Mouse (Mus musculus) spleen, adult 2 months (tissue): ENCODE results near the gene C1ql4. TPM values are rescaled to one million over a fixed set of nuclear protein-coding genes. Genes with fewer than 3 reads are reported as not detected.

Experiments used
- DNase-seq, 2 experiments: peaks; one replicate each; pipeline versions ENCODE4 v3.0.0 to v3.0.0-alpha.2; 2012 to 2021; ENCODE audit warnings: low spot score in 2 of 2, low read depth in 1 of 2
- H3K27ac ChIP-seq: fragments of 200-500 bp; 2 replicates; pipeline ENCODE4 v1.5.1; 2012; ENCODE audit warnings: low read length, inconsistent platforms; ENCODE audit not compliant: insufficient read depth
- H3K27me3 ChIP-seq: fragments of 200-500 bp; 2 replicates; pipeline ENCODE4 v1.6.1; 2012; ENCODE audit warnings: mild to moderate bottlenecking, moderate library complexity, low read length, inconsistent platforms; ENCODE audit not compliant: control insufficient read depth, insufficient read depth
- H3K36me3 ChIP-seq: fragments of 200-500 bp; 2 replicates; pipeline ENCODE4 v1.6.1; 2012; ENCODE audit warnings: mild to moderate bottlenecking, low read length, inconsistent platforms; ENCODE audit not compliant: control insufficient read depth, insufficient read depth
- H3K4me1 ChIP-seq: fragments of 200-500 bp; 2 replicates; pipeline ENCODE4 v1.6.1; 2011; ENCODE audit warnings: inconsistent platforms; ENCODE audit not compliant: control insufficient read depth, insufficient read depth, insufficient read length
- H3K4me3 ChIP-seq: fragments of 200-500 bp; 2 replicates; pipeline ENCODE4 v1.5.1; 2011; ENCODE audit warnings: mild to moderate bottlenecking, inconsistent platforms; ENCODE audit not compliant: insufficient read depth, insufficient read length; ENCODE audit errors: extremely low read depth
- CTCF ChIP-seq: fragments of 200-500 bp; IDR thresholded peaks from 2 replicates; pipeline ENCODE4 v1.5.1; 2011; ENCODE audit warnings: mild to moderate bottlenecking, inconsistent platforms; ENCODE audit not compliant: insufficient read depth, insufficient read length, insufficient replicate concordance; ENCODE audit errors: extremely low read depth
- POLR2A ChIP-seq: fragments of 200-500 bp; IDR thresholded peaks from 2 replicates; pipeline ENCODE4 v1.6.1; 2011; ENCODE audit warnings: low read depth, low read length, inconsistent platforms
- WGBS: fragments of 180-500 bp; shearing (Covaris S2); methylation state at CpG from one replicate; pipeline ENCODE4 v1.1.7; 2018; 5-methylcytosine and 5-hydroxymethylcytosine counted together
- polyA plus RNA-seq: library from polyadenylated mRNA; depleted of rRNA; stranded (reverse); fragments of >200 nt; gene quantifications from 2 replicates; pipeline ENCODE4 v1.2.3, GENCODE M21; 2012

The C1ql4 gene
- polyA plus RNA-seq, 1 experiment: not detected

DNA sequence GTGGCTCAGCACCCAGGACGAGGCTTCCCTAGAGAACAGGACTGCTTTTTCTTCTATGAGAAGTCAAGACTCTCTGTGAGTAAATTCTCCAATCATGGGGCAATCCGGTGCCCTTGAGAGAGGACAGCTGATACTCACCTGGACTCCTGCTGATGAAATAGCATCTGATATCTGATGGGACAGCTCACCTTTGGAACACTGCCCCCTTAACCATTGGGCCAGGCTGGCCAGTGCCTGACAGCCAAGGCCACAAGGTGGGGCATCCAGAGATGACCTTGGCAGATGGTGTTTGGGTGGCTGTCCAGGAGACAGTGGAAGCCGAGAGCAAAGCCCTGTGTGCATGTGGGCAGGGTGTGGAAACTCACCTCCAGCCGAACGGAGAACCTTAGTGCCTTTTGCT, 45.3 kb downstream of the C1ql4 start:
- H3K4me1 ChIP-seq: no peaks in the 10 kb centered on the region
- TF ChIP-seq CTCF (no peak), POLR2A (no peak)
- H3K27me3 ChIP-seq: no peaks in the 10 kb centered on the region
- 91% methylated on average over 5 of the region's 5 CpGs for WGBS
- H3K36me3 ChIP-seq: no peaks in the 10 kb centered on the region
- H3K4me3 ChIP-seq: no peak overlapping the region
- H3K27ac ChIP-seq: no peak overlapping the region
- no peak for DNase-seq

DNA sequence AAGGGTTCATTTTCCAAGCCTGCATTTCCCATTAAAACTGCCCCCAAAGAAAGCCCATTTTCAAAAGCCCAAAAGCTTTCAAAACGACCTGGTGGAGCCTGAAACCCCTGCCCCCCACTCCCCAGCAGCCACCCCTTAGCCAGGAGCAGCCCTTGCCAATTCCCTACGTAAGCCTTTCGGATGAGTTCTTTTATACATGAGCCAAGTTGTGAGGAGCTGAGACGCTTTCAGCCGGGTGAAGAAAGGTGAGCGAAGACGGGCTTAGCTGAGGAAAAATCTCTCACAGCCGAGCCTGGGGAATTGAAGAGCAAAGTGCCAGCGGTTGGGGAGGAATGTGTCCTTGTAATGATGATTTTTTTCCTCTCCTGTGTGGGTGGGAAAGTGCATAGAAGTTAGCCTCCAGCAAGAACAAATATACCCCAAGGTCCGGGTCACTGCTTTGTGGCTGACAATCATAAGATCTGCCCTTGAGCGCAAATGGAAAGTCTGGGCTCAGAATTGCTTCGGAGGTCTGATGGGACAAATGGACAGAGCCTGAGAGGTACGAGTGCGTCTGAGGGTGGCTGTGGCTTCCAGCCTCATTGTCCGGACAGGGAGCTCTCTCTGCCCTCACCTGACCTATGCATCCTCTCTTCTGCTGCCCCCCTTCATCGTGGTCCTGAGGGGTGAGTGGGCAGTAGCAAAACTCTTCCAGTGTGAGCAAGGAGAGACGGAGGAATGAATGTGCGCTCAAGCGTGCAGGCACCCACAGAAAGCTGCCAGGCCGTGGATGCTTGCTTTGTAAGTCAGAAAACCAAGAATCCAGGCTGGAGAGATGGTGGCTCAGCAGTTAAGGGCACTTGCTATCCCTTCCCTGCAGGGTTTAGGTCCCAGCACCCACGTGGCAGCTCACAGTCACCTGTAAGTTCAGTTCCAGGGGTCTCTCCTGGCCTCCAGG, 46.4 kb downstream of the C1ql4 start:
- TF ChIP-seq POLR2A (no peak), CTCF (no peak)

DNA sequence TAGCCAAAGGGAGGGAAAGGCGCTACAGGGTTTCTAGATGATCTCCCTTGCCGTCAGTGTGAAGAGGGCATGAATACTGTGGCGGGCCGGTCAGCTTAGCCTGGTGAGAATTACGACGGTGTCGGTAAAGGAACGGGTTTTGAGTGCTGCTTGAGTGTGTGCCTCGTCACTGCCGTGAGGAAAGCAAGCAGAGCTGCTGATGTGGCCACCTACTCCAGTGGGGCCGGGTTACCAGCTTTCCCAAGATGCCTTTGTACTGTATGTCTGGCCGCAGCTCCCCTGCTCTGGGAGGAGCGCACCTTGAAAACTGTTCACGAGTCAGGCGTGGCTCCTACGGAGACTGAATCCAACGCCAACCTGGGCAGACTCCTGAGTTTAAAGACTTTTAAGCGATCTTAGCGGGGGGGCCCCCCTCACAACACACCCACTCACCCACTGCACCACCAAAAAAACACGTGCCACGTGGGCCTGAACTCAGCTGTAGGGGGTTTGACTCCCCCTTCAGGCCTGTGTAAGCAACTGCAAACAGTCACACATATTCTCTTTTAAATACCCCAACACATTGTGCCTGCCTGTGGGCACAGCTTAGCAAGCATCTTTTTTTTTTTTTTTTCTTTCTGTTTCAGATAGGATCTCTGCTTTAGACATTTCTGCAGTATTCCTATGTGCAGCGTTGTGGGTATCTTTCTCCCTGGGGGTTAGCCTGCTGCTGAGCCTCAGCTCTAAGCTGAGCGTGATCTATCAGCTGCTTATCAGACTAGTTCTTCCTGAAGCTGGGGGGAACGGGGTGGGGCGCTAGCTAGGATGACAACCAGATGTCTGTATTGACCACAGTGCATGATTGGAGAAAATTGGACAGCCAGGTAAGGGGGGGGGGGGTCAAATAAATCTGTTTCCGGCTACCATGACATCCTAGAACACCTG, 47.4 kb downstream of the C1ql4 start:
- TF ChIP-seq POLR2A (no peak), CTCF (no peak)
- 84% methylated on average over 26 of the region's 26 CpGs for WGBS
- no peak for DNase-seq
- Histone ChIP-seq H3K4me1 (no peaks in the 10 kb centered on the region), H3K27me3 (no peaks in the 10 kb centered on the region), H3K27ac (no peak overlapping the region), H3K4me3 (no peak overlapping the region), H3K36me3 (peaks cover 11% of the 10 kb centered on the region)

More for the DNA sequence above, 46.4 kb downstream of the C1ql4 start:
- no peak for DNase-seq
- 82% methylated on average over 21 of the region's 21 CpGs for WGBS
- H3K27ac ChIP-seq: no peak overlapping the region
- peaks cover 5% of the 10 kb centered on the region for H3K36me3 ChIP-seq
- H3K4me1 ChIP-seq: no peaks in the 10 kb centered on the region
- H3K27me3 ChIP-seq: no peaks in the 10 kb centered on the region
- H3K4me3 ChIP-seq: no peak overlapping the region

DNA sequence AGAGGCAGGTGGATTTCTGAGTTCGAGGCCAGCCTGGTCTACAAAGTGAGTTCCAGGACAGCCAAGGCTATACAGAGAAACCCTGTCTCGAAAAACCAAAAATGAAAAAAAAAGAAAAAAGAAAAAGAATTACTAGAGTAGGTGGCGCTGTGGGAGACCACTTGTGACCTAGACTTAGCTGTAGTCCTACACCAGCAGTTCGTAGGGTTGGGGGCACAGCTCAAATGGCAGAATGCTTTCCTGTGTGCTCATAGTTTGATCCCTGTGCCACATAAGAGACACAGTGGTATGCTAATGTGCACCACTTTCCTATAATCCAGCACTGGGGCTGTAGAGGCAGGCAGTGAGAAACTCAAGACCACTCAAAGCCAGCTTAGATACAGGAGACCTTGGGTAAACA, 48.3 kb downstream of the C1ql4 start:
- Histone ChIP-seq H3K36me3 (peaks cover 19% of the 10 kb centered on the region), H3K4me1 (no peaks in the 10 kb centered on the region), H3K27ac (no peak overlapping the region), H3K27me3 (no peaks in the 10 kb centered on the region), H3K4me3 (no peak overlapping the region)
- TF ChIP-seq CTCF (no peak), POLR2A (no peak)
- 87% methylated on average over 4 of the region's 4 CpGs for WGBS
- no peak for DNase-seq

DNA sequence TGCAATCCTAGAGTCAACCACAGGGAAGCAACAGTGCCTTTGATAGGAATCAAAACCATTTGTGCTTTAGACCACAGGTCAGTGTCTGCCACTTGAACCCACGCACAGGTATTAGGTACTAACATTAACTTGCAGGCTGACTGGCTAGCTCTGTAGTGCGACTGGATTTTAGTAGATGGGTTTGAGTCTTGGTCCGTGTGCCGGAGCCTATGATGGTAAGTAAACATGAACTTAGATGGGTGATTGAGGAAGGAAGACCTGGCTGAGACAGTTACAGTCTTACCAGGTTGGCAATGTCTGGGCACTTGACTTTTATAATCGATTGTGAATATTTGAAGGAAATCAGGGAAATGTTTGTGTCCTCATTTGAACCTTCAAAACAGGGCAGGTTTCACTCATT, 48.8 kb downstream of the C1ql4 start:
- no peak for DNase-seq
- Histone ChIP-seq H3K4me3 (no peak overlapping the region), H3K27me3 (no peaks in the 10 kb centered on the region), H3K36me3 (peaks cover 19% of the 10 kb centered on the region), H3K4me1 (no peaks in the 10 kb centered on the region), H3K27ac (no peak overlapping the region)
- WGBS: 94% methylated on average over 5 of the region's 5 CpGs
- no peak for TF ChIP-seq POLR2A
- no peak for TF ChIP-seq CTCF

DNA sequence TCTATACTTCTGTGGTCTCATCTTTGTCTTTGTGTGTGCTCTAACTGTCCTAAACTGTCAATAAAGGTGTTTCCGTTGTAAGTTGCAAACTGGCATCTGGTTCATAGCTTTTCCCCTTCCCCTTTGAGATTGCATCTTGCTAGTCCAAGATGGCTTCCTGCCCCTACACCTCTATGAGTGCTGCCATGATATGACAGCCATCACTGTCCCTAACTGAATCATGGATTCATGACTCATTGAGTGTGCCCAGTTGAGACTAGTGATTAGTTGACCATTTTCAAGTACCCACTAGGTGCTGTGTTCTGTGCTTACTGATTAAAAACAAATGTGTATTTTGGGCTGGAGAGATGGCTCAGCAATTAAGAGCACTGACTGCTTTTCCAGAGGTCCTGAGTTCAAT, 49.6 kb downstream of the C1ql4 start:
- 90% methylated on average over 1 of the region's 1 CpGs for WGBS
- DNase-seq: no peak

More for the DNA sequence above, 49.6 kb downstream of the C1ql4 start:
- Histone ChIP-seq H3K27me3 (no peaks in the 10 kb centered on the region), H3K4me1 (no peaks in the 10 kb centered on the region), H3K4me3 (no peak overlapping the region), H3K27ac (no peak overlapping the region), H3K36me3 (peaks cover 19% of the 10 kb centered on the region)
- no peak for TF ChIP-seq POLR2A
- TF ChIP-seq CTCF: no peak
